ENCODE assay signal across 1 mouse cellular context in genomic region chr15:81856030-81856790, GRCm38 (mm10).
TF ChIP-seq lines count a peak whose summit lies in the region.

No protein-coding gene starts in this region.

TF ChIP-seq in MEL, 35 proteins besides CTCF, POLR2A, EP300 and RAD21 (continued from another document):
- TF ChIP-seq CHD1 (IDR thresholded peaks at IDR 0.05; ENCODE audit: low read depth, low read length) (no peak), SMC3 (IDR thresholded peaks at IDR 0.05; ENCODE audit: low read depth, low read length) (no peak), NRF1 (IDR thresholded peaks at IDR 0.05; ENCODE audit: insufficient read depth, low read depth, low read length, poor library complexity, severe bottlenecking) (peak; percentile 87), JUND (IDR thresholded peaks at IDR 0.05; ENCODE audit: low read depth, low read length) (no peak), POLR2AphosphoS2 (IDR thresholded peaks at IDR 0.05; ENCODE audit: low read length) (no peak), NELFE (IDR thresholded peaks at IDR 0.05; ENCODE audit: low read depth, low read length) (no peak), MAZ (IDR thresholded peaks at IDR 0.05; ENCODE audit: low read depth, low read length) (no peak), ELF1 (IDR thresholded peaks at IDR 0.05; ENCODE audit: low read depth, low read length) (peak; percentile 73), UBTF (IDR thresholded peaks at IDR 0.05; ENCODE audit: borderline replicate concordance, insufficient read depth, low read depth, low read length) (no peak), ZKSCAN1 (IDR thresholded peaks at IDR 0.05; ENCODE audit: low read depth, low read length) (no peak), E2F4 (IDR thresholded peaks at IDR 0.05; ENCODE audit: borderline replicate concordance, low read depth, low read length) (no peak), CHD2 (IDR thresholded peaks at IDR 0.05; ENCODE audit: low read length) (no peak), GATA1 (IDR thresholded peaks at IDR 0.05; ENCODE audit: low read depth, low read length) (no peak), TCF12 (IDR thresholded peaks at IDR 0.05; ENCODE audit: low read depth, low read length) (no peak), MEF2A (IDR thresholded peaks at IDR 0.05; ENCODE audit: extremely low read depth, insufficient replicate concordance, low read depth, low read length, poor library complexity, severe bottlenecking) (no peak)
TF ChIP-seq in MEL: peak in this region for 8.
